Mouse (Mus musculus): ENCODE data around the gene Mical3.

The Mical3 gene

GRCm38 (mm10) chr6:120903961-120904360, 226.8 kb downstream of the Mical3 start:
- no peak for DNase-seq (ENCODE audit: low read depth, low spot score)

- no peak for DNase-seq (ENCODE audit: low read depth, low spot score)
These were observed 227.3 kb downstream of the Mical3 start for GRCm38 (mm10) chr6:120903450-120903912.

- no peak for DNase-seq (ENCODE audit: low read depth, low spot score)
These were observed 228.8 kb downstream of the Mical3 start for GRCm38 (mm10) chr6:120901776-120902645.

GRCm38 (mm10) chr6:120898188-120898833, 232.5 kb downstream of the Mical3 start:
- no peak for DNase-seq (ENCODE audit: low read depth, low spot score)

GRCm38 (mm10) chr6:120894524-120894923, 236.3 kb downstream of the Mical3 start:
- no peak for DNase-seq (ENCODE audit: low read depth, low spot score)

- no peak for DNase-seq (ENCODE audit: low read depth, low spot score)
These were observed 236.7 kb downstream of the Mical3 start for GRCm38 (mm10) chr6:120894089-120894488.

GRCm38 (mm10) chr6:120886696-120887095, 244.1 kb downstream of the Mical3 start:
- no peak for DNase-seq (ENCODE audit: low read depth, low spot score)

- no peak for DNase-seq (ENCODE audit: low read depth, low spot score)
These were observed 246.4 kb downstream of the Mical3 start for GRCm38 (mm10) chr6:120884436-120884835.
